Mouse (Mus musculus) hindbrain, postnatal 0 days (tissue): ENCODE data around the gene F5. TPM values are rescaled to one million over a fixed set of nuclear protein-coding genes. Genes with fewer than 3 reads are reported as not detected.

Experiments
- ATAC-seq: fragments of 200-750 bp; cut with Nextera tagmentation; 2 replicates; pipeline ENCODE4 v1.8.0; 2017; ENCODE audit warnings: mild to moderate bottlenecking, moderate TSS enrichment, moderate library complexity
- DNase-seq: peaks from one replicate; pipeline ENCODE4 v3.0.0-alpha.2; 2015; ENCODE audit warnings: low spot score
- H3K27ac ChIP-seq: fragments of 300-500 bp; sonication (generic); 2 replicates; pipeline ENCODE4 v1.5.1; 2014; ENCODE audit warnings: mild to moderate bottlenecking
- H3K27me3 ChIP-seq: fragments of 300-500 bp; sonication (generic); 2 replicates; pipeline ENCODE4 v1.6.1; 2014; ENCODE audit warnings: low read length, mixed read lengths; ENCODE audit not compliant: insufficient read depth
- H3K36me3 ChIP-seq: fragments of 300-500 bp; sonication (generic); 2 replicates; pipeline ENCODE4 v1.6.1; 2014; ENCODE audit warnings: low read length, mixed read lengths; ENCODE audit not compliant: insufficient read depth
- H3K4me1 ChIP-seq: fragments of 300-500 bp; sonication (generic); 2 replicates; pipeline ENCODE4 v1.6.1; 2014; ENCODE audit warnings: antibody characterized with exemption, low read length, mixed read lengths; ENCODE audit not compliant: insufficient read depth
- H3K4me2 ChIP-seq: fragments of 300-500 bp; sonication (generic); 2 replicates; pipeline ENCODE4 v1.6.1; 2014; ENCODE audit warnings: low read depth, mild to moderate bottlenecking, low read length, moderate library complexity, mixed read lengths
- H3K4me3 ChIP-seq: fragments of 300-500 bp; sonication (generic); 2 replicates; pipeline ENCODE4 v1.5.1; 2014; ENCODE audit warnings: low read length
- H3K9ac ChIP-seq: fragments of 300-500 bp; sonication (generic); replicated peaks from 2 replicates; pipeline ENCODE4 v1.6.1; 2014; ENCODE audit warnings: mild to moderate bottlenecking, low read length, moderate library complexity, mixed read lengths
- H3K9me3 ChIP-seq: fragments of 300-500 bp; sonication (generic); 2 replicates; pipeline ENCODE4 v1.6.1; 2016; ENCODE audit warnings: low read length, mixed read lengths
- CTCF ChIP-seq: IDR thresholded peaks from 2 replicates; pipeline ENCODE4 v1.5.1; 2016; ENCODE audit warnings: antibody characterized with exemption, control low read depth, low read depth
- WGBS: fragments of 180-500 bp; shearing (Covaris S2); extraction: QIAGEN DNeasy Blood & Tissue Kit; methylation state at CpG from one replicate; pipeline ENCODE4 v1.1.7; 2014; 5-methylcytosine and 5-hydroxymethylcytosine counted together
- polyA plus RNA-seq: library from polyadenylated mRNA; unstranded; fragments of >200 nt; fragmentation: Nextera tagmentation; extraction: Ambion mirVana; gene quantifications from 2 replicates; pipeline ENCODE4 v1.2.1, GENCODE M21; 2015
- total RNA-seq: library from RNA; depleted of rRNA; stranded (reverse); fragments of >200 nt; gene quantifications from 2 replicates; pipeline ENCODE4 v1.2.3, GENCODE M21; 2014; rRNA removed

F5 gene
- total and polyA plus RNA-seq, 2 experiments from 2014 or later = 0.09 to 0.26 TPM

GRCm38 (mm10) chr1:164251438-164251837 lies 99.8 kb downstream of the F5 start:
- Histone ChIP-seq H3K9me3 (no peaks in the 10 kb centered on the region), H3K36me3 (no peaks in the 10 kb centered on the region), H3K27ac (no peak overlapping the region), H3K4me1 (peaks cover 7% of the 10 kb centered on the region; the same call in 1 of the 2 replicates), H3K4me2 (no peak overlapping the region; the same call in 1 of the 2 replicates), H3K27me3 (no peaks in the 10 kb centered on the region), H3K9ac (no peak overlapping the region), H3K4me3 (no peak overlapping the region)
- DNase-seq (no peak), ATAC-seq (no peak)
- 86% methylated on average over 1 of the region's 1 CpGs for WGBS
- no peak for TF ChIP-seq CTCF

- no peaks in the 10 kb centered on the region for H3K27me3 ChIP-seq
- no peak overlapping the region for H3K27ac ChIP-seq
- H3K4me3 ChIP-seq = no peak overlapping the region
- no peak for TF ChIP-seq CTCF
- DNase-seq = no peak
- H3K9ac ChIP-seq = no peak overlapping the region
- H3K4me2 ChIP-seq = no peak overlapping the region
- no peak for ATAC-seq
- 79% methylated on average over 5 of the region's 5 CpGs for WGBS
- no peaks in the 10 kb centered on the region for H3K9me3 ChIP-seq
- H3K36me3 ChIP-seq = 0 out of 2 replicates have a peak, but pooled peaks cover 9% of the 10 kb centered on the region
- peaks cover 7% of the 10 kb centered on the region; the same call in 1 of the 2 replicates for H3K4me1 ChIP-seq
Measured at GRCm38 (mm10) chr1:164252551-164252950, 100.9 kb downstream of the F5 start.

GRCm38 (mm10) chr1:164254836-164255235 lies 103.2 kb downstream of the F5 start:
- 77% methylated on average over 3 of the region's 3 CpGs for WGBS
- ATAC-seq = no peak
- Histone ChIP-seq H3K4me2 (no peak overlapping the region), H3K9me3 (no peaks in the 10 kb centered on the region), H3K27ac (no peak overlapping the region), H3K9ac (no peak overlapping the region), H3K27me3 (no peaks in the 10 kb centered on the region), H3K4me3 (no peak overlapping the region), H3K4me1 (peaks cover 7% of the 10 kb centered on the region; the same call in 1 of the 2 replicates), H3K36me3 (0 out of 2 replicates have a peak, but pooled peaks cover 9% of the 10 kb centered on the region)
- no peak for TF ChIP-seq CTCF
- no peak for DNase-seq

- Histone ChIP-seq H3K9ac (no peak overlapping the region), H3K27me3 (no peaks in the 10 kb centered on the region), H3K4me1 (no peaks in the 10 kb centered on the region), H3K27ac (no peak overlapping the region), H3K9me3 (no peaks in the 10 kb centered on the region), H3K36me3 (peaks cover 31% of the 10 kb centered on the region), H3K4me2 (no peak overlapping the region), H3K4me3 (no peak overlapping the region)
- no peak for TF ChIP-seq CTCF
- ATAC-seq (no peak), DNase-seq (no peak)
- 89% methylated on average over 16 of the region's 16 CpGs for WGBS
Measured at GRCm38 (mm10) chr1:164260171-164261028, 108.8 kb downstream of the F5 start.

- ATAC-seq (no peak), DNase-seq (no peak)
- H3K4me2 ChIP-seq = no peak overlapping the region
- no peak overlapping the region for H3K9ac ChIP-seq
- H3K27me3 ChIP-seq = no peaks in the 10 kb centered on the region
- H3K36me3 ChIP-seq = peaks cover 31% of the 10 kb centered on the region
- H3K9me3 ChIP-seq = no peaks in the 10 kb centered on the region
- TF ChIP-seq CTCF = no peak
- no peak overlapping the region for H3K27ac ChIP-seq
- no peaks in the 10 kb centered on the region for H3K4me1 ChIP-seq
- no peak overlapping the region for H3K4me3 ChIP-seq
- WGBS = 87% methylated on average over 7 of the region's 7 CpGs
Measured at GRCm38 (mm10) chr1:164261553-164261952, 109.9 kb downstream of the F5 start.

Other genes starting within 250 kb of the F5 start
- 15.2 and 15.3 TPM in 2 replicates for gene Scyl3, start 222.7 kb upstream of the F5 start, total RNA-seq
- gene Scyl3, start 222.7 kb upstream of the F5 start, polyA plus RNA-seq = 11.6 and 14.2 TPM in 2 replicates
- 6.5 and 6.8 TPM in 2 replicates for gene BC055324, start 157.0 kb upstream of the F5 start, total RNA-seq
- 2.2 and 2.7 TPM in 2 replicates for gene BC055324, start 157.0 kb upstream of the F5 start, polyA plus RNA-seq
- 2.2 and 2.9 TPM in 2 replicates for gene Mettl18, start 156.9 kb upstream of the F5 start, total RNA-seq
- 6.3 and 6.9 TPM in 2 replicates for gene Mettl18, start 156.9 kb upstream of the F5 start, polyA plus RNA-seq
- not detected in 2 replicates for gene Sele, start 103.6 kb upstream of the F5 start, total RNA-seq
- gene Sele, start 103.6 kb upstream of the F5 start, polyA plus RNA-seq = not detected in 2 replicates
- 0.05 and 0.58 TPM in 2 replicates for gene Sell, start 89.9 kb upstream of the F5 start, total RNA-seq
- 0.13 TPM in 1 of 2 replicates, not detected in the other for gene Sell, start 89.9 kb upstream of the F5 start, polyA plus RNA-seq
- not detected in 2 replicates for gene Selp, start 36.6 kb upstream of the F5 start, total RNA-seq
- gene Selp, start 36.6 kb upstream of the F5 start, polyA plus RNA-seq = 0.18 TPM in 1 of 2 replicates, not detected in the other
- 19.3 and 21.0 TPM in 2 replicates for gene Slc19a2, start 97.2 kb downstream of the F5 start, total RNA-seq
- 9.7 and 10.3 TPM in 2 replicates for gene Slc19a2, start 97.2 kb downstream of the F5 start, polyA plus RNA-seq
- gene Ccdc181, start 123.7 kb downstream of the F5 start, total RNA-seq = 5.8 and 6.4 TPM in 2 replicates
- 24.6 and 25.0 TPM in 2 replicates for gene Ccdc181, start 123.7 kb downstream of the F5 start, polyA plus RNA-seq
- 12.4 and 19.7 TPM in 2 replicates for gene Nme7, start 152.3 kb downstream of the F5 start, total RNA-seq
- gene Nme7, start 152.3 kb downstream of the F5 start, polyA plus RNA-seq = 24.8 and 30.1 TPM in 2 replicates
- gene Blzf1, start 155.7 kb downstream of the F5 start, total RNA-seq = 9.1 and 10.8 TPM in 2 replicates
- 26.1 and 26.6 TPM in 2 replicates for gene Blzf1, start 155.7 kb downstream of the F5 start, polyA plus RNA-seq